Mouse (Mus musculus) cerebellum, adult 2 months (tissue): ENCODE measurements around the gene Bag6. TPM values are rescaled to one million over a fixed set of nuclear protein-coding genes. Genes with fewer than 3 reads are reported as not detected.

ENCODE experiments used
- DNase-seq, 2 experiments: peaks; one replicate each; pipeline ENCODE4 v3.0.0; 2021
- H3K27ac ChIP-seq: fragments of 200-500 bp; 2 replicates; pipeline ENCODE4 v1.5.1; 2012; ENCODE audit warnings: low read length, control low read depth, inconsistent platforms; ENCODE audit not compliant: insufficient read depth
- H3K27me3 ChIP-seq: fragments of 200-500 bp; 2 replicates; pipeline ENCODE4 v1.6.1; 2012; ENCODE audit warnings: inconsistent platforms, mild to moderate bottlenecking, low read length, moderate library complexity; ENCODE audit not compliant: control insufficient read depth, insufficient read depth
- H3K4me1 ChIP-seq: fragments of 200-500 bp; 2 replicates; pipeline ENCODE4 v1.6.1; 2011; ENCODE audit warnings: low read length; ENCODE audit not compliant: control insufficient read depth, insufficient read depth
- H3K4me3 ChIP-seq: fragments of 200-500 bp; replicated peaks from 2 replicates; pipeline ENCODE3; 2011; ENCODE audit warnings: mild to moderate bottlenecking, low read depth, low read length, control low read depth; ENCODE audit not compliant: insufficient read depth
- CTCF ChIP-seq: fragments of 200-500 bp; IDR thresholded peaks from 2 replicates; pipeline ENCODE4 v1.5.1; 2011; ENCODE audit warnings: low read depth, mild to moderate bottlenecking, control low read depth, low read length, moderate library complexity, borderline replicate concordance; ENCODE audit not compliant: insufficient read depth
- POLR2A ChIP-seq: fragments of 200-500 bp; IDR thresholded peaks from 2 replicates; pipeline ENCODE4 v1.6.1; 2011; ENCODE audit warnings: low read length, control low read depth, borderline replicate concordance; ENCODE audit not compliant: insufficient read depth
- WGBS: fragments of 180-500 bp; shearing (Covaris S2); methylation state at CpG from one replicate; pipeline ENCODE4 v1.1.7; 2018; 5-methylcytosine and 5-hydroxymethylcytosine counted together
- polyA plus RNA-seq: library from polyadenylated mRNA; depleted of rRNA; stranded (reverse); fragments of >200 nt; gene quantifications from 2 replicates; pipeline ENCODE4 v1.2.3, GENCODE M21; 2012

Bag6 gene
- polyA plus RNA-seq, 1 experiment: 211 TPM

DNA sequence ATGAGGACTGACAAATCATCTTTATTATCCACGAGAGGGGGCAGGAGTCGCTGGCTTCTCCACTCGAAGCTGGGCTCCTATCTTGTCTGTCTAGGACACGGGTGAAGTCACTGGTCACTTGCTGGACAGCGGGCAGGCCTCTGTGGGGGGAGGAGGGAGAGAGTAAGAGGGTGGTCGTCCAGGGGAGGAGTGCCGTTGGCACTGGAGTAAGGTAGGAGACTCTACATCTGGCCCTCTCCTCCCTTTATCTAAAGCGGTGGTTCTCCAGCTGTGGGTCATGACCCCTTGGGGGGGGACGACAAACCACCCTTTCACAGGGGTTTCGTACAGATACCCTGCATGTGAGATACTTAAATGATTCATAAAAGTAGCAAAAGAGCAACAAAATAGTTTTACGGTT is 6.0 kb upstream of the Bag6 start:
- Histone ChIP-seq H3K4me3 (no peak overlapping the region), H3K27me3 (no peaks in the 10 kb centered on the region), H3K27ac (no peak overlapping the region), H3K4me1 (peaks cover 10% of the 10 kb centered on the region)
- TF ChIP-seq CTCF (no peak), POLR2A (no peak)
- DNase-seq: no peak
- WGBS: 51% methylated on average over 11 of the region's 11 CpGs

DNA sequence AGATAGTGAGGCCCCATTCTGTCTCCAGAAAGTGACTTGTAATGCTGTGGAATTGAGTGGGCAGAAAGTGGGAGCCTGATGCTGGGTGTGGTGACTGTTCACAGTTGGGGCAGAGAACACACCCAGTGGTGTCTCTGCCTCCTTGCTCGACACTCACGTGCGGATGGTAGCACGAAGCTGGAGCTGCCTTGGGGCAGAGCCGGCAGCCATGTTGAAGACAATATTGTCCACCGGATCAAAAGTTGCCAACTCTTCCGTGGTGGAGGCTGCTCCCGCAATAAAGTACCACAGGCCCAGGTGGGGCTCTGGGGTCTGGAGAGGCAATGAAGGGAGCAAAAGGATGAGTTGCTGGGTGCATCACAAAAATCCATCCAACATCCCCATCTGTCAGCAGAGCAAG is 3.9 kb upstream of the Bag6 start:
- TF ChIP-seq CTCF (no peak), POLR2A (no peak)
- Histone ChIP-seq H3K4me1 (peaks cover 6% of the 10 kb centered on the region; the same call in 1 of the 2 replicates), H3K27ac (no peak overlapping the region), H3K27me3 (no peaks in the 10 kb centered on the region), H3K4me3 (no peak overlapping the region)
- no peak for DNase-seq
- WGBS: 89% methylated on average over 8 of the region's 8 CpGs

GRCm38 (mm10) chr17:35131500-35132173 is 3.3 kb upstream of the Bag6 start, which contains the start of gene Apom:
Apom (minus strand) TSS chr17:35132050.
- Histone ChIP-seq H3K4me1 (peaks cover 6% of the 10 kb centered on the region), H3K27ac (no peak within 1 kb of the TSS), H3K27me3 (no peaks in the 10 kb centered on the region), H3K4me3 (no peak within 1 kb of the TSS)
- 83% methylated on average over 15 of the region's 15 CpGs for WGBS
- TF ChIP-seq POLR2A (no peak), CTCF (no peak)
- DNase-seq: no peak

GRCm38 (mm10) chr17:35132174-35132560 is 2.8 kb upstream of the Bag6 start:
- Histone ChIP-seq H3K27me3 (no peaks in the 10 kb centered on the region), H3K27ac (no peak overlapping the region), H3K4me3 (no peak overlapping the region), H3K4me1 (peaks cover 6% of the 10 kb centered on the region)
- 78% methylated on average over 3 of the region's 3 CpGs for WGBS
- DNase-seq: no peak
- TF ChIP-seq CTCF (no peak), POLR2A (no peak)

GRCm38 (mm10) chr17:35133517-35133916 is 1.5 kb upstream of the Bag6 start:
- WGBS: 88% methylated on average over 7 of the region's 7 CpGs
- H3K27me3 ChIP-seq: no peaks in the 10 kb centered on the region
- DNase-seq: no peak
- H3K27ac ChIP-seq: no peak overlapping the region
- TF ChIP-seq POLR2A: no peak
- TF ChIP-seq CTCF: no peak
- peaks cover 2% of the 10 kb centered on the region for H3K4me1 ChIP-seq
- H3K4me3 ChIP-seq: no peak overlapping the region

DNA sequence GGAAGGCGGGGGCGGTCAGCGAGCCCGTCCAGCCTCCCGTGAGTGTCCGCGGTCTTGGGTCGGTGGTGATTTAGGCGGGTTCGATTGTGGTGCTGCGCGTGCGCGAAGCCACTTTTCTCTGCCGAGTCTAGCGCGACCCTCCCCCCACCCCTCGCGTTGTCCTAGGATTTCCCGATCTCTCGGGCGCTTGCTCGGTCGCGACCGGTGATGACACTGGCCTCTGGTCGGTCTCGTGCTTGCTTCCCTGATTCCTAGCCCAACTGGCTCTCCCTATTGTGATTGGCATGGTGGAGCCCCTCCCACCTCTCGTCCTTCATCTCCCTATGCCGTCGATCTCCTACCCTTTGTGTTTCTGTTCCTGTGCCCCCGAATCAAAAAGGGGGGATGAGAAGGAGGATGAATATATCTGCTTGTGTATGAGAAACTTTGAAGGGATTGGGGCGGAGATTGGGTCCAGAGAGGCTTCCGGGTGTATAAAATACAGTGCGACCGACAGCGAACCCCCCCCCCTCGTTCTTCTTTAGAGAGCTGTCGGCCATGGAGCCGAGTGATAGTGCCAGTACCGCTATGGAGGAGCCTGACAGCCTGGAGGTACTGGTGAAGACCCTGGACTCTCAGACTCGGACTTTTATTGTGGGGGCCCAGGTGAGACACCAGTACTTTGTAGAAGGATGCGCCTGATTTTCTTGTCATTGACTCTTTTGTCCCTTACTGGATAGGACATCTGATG is 778 bp downstream of the Bag6 start:
- H3K27me3 ChIP-seq: no peaks in the 10 kb centered on the region
- no peak for TF ChIP-seq CTCF
- TF ChIP-seq POLR2A: no peak
- H3K27ac ChIP-seq: peak overlapping the region; percentile 96
- H3K4me1 ChIP-seq: peaks cover 4% of the 10 kb centered on the region; the same call in 1 of the 2 replicates
- under 1% methylated on average over 43 of the region's 43 CpGs for WGBS
- no peak for DNase-seq
- peak overlapping the region; percentile 91 for H3K4me3 ChIP-seq

DNA sequence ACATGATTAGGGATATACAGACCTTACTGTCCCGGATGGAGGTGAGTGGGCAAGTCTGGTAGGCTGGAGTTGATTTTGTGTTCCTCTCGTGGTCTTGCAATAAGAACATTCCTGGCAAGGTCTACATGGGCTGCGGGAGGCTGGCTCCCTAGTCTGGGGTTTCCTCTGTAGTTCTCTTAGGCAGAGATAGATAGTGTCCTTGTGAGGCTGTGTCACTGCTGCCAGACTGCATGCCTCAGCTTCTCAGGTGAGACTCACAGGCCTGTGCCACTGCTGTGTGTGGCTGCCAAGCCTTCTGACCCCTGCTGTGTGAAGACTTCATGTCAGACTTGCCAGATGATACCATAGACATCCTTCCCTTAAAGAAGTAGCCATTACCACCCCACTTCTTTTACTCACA is 4.3 kb downstream of the Bag6 start:
- H3K4me3 ChIP-seq: no peak overlapping the region
- no peak for DNase-seq
- 78% methylated on average over 3 of the region's 3 CpGs for WGBS
- TF ChIP-seq POLR2A (no peak), CTCF (no peak)
- no peak overlapping the region for H3K27ac ChIP-seq
- peaks cover 4% of the 10 kb centered on the region; the same call in 1 of the 2 replicates for H3K4me1 ChIP-seq
- H3K27me3 ChIP-seq: no peaks in the 10 kb centered on the region
